Mouse (Mus musculus): ENCODE measurements at regions not wholly inside any gene's neighbourhood (a gene's known extent, or its start where the extent isn't known, plus 50 kb on each side); places are given as distances from the start of the nearest gene placed in this dataset.

DNA sequence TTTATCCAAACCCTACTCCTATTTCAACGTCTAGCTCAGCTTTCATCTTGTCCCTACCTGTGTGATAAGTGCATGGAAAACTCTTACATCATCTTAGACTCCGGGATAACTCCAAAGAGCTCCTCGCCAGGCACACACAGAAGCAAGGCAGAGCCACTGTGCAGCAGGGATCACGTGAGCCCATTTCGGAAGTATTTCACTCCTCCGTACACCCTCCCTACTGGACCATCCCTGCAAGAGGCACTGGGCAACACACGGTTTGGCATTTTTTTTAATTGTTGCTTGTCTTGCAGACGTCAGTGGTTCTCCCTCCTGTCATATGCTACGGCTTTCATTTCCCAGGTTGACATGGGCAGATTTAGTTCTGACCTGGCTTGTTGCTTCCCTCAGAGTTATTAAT, 316.0 kb upstream of the Jarid2 start:
- DNase-seq = no peak

DNA sequence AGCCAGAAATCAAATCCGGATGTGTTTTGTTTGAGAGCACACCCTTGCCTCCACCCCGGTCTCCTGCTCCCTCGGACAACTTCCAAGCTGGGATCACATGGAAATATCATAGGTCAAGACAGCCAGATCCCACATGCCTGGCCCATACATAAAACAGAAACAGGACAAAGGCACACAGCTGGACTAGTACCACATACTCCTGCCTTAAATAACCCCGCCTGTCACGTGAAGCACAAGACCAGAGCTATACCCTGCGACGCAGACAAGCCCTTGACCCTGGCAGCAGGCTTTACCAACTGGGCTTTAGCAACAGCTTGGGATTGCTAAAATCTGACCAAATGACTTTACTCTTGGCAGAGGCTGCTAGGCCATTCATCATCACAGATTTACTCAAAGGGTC, 313.3 kb upstream of the Jarid2 start:
- peak; percentile 46 for DNase-seq

GRCm38 (mm10) chr13:44416986-44417385, 312.3 kb upstream of the Jarid2 start:
- DNase-seq = no peak

- DNase-seq = no peak
Observed at GRCm38 (mm10) chr13:44419056-44419455, 310.2 kb upstream of the Jarid2 start.

- peak; percentile 76 for DNase-seq
Observed at GRCm38 (mm10) chr13:44419472-44420226, 309.6 kb upstream of the Jarid2 start.

- DNase-seq = no peak
Observed at GRCm38 (mm10) chr13:44420227-44420592, 309.1 kb upstream of the Jarid2 start.

GRCm38 (mm10) chr13:44420941-44421340, 308.3 kb upstream of the Jarid2 start:
- no peak for DNase-seq

DNA sequence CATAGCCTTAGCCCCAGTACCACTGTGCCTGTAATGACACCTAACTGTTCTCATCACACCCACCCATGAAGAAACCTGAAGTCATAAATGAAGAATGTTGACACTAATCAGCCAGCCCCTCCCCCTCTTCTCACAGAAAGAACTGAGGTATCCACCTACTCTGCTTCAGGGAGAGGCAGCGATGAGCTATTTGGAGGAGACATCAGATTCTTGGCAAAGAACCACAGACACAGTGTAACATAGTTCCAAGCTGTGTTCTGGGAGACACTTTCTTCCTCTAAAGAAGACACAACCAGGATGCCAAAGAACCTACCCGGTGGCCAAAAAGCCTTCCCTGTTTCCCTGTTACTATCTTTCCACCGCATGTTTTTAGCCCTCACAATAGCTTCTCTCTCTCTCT, 307.8 kb upstream of the Jarid2 start:
- no peak for DNase-seq

- DNase-seq = no peak
Observed at GRCm38 (mm10) chr13:44421922-44422321, 307.4 kb upstream of the Jarid2 start.

DNA sequence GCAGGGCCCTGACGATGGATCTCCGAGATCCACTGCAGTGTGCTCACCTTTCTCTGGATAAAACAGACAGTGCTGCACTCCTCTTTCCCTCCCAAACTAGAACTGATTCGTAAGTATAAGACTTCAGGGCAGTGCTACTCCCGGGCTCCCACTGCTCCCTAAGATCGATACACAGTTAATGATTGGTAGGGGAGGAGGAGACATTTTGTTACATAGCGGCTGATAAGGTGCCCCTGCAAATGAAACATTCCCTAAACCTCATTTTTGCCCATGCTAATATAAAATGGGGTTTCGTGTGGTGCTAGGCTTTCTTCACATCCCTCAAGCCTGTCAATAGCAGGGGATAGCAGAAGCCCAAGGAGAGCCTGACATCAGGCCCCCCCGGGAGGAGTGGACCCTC, 298.8 kb upstream of the Jarid2 start:
- DNase-seq = no peak

GRCm38 (mm10) chr13:44437709-44438108, 291.6 kb upstream of the Jarid2 start:
- DNase-seq = no peak

DNA sequence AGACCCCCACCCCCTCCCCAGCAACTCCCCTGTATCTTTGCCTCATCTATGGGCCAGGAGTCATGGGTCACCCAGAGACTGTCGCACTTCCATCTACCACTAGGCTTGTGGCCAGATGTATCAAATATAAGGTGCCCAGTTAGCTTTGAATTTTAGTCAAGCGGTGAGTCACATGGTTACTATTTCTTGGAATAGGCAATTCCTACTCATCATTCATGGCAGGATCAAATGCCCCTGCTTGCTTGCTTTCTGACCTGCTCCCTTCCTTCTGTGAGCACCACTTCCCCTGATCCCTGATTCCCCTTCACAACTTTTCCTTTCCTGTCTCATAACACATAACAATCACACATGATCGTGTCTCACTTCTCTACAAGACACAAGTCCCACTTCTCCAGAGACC, 288.2 kb upstream of the Jarid2 start:
- DNase-seq = no peak

DNA sequence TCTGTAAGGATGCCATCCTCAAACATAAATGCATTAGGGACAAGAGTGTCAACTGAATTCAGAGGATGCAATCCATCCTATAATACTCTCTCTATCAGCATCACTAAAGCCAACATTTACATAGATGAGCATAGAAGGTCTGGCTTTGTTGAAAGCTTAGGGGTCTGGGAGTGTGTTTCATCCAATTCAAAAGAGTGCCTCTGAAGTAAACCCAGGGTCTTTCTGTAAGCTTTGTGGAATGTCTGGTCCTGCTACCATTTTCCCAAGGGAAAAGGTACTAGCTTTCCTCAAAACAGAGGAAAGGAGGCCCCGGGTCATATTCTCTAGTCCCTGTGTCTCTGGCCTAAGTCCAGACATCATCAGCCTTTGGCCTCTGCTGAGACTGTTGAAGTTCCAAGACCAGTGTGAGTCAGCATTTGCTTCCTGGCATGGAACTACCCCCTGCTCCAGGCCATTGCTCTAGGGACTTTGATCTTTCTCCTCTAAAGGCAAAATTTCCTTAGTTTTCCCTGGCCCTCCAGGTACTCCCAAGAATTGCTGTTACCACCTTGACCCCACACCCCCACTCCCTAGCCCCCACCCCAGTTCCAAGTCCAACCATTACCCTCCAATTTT, 280.0 kb upstream of the Jarid2 start:
- peak; percentile 76 for DNase-seq

GRCm38 (mm10) chr13:44451224-44451623, 278.1 kb upstream of the Jarid2 start:
- DNase-seq = peak; percentile 48

GRCm38 (mm10) chr13:44453131-44453530, 276.1 kb upstream of the Jarid2 start:
- DNase-seq = no peak

DNA sequence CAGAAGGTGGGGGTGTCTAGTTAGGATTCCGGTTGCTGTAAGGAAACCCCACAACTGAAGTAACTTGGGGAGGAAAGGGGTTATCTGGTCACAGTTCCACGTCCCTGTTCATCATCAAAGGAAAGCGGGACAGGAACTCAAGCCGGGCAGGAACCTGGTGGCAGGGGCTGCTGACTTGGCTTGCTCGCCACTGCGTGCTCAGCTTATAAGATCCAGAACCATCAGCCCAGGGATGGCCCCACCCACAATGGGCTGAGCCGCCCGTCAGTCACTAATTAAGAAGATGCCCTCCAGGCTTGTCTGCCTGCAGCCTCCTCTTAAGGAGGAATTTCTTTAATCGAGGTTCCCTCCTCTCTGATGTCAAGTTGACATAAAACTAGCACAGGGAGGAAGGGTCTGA, 275.1 kb upstream of the Jarid2 start:
- peak; percentile 60 for DNase-seq

GRCm38 (mm10) chr13:44455193-44455592, 274.1 kb upstream of the Jarid2 start:
- DNase-seq = no peak

DNA sequence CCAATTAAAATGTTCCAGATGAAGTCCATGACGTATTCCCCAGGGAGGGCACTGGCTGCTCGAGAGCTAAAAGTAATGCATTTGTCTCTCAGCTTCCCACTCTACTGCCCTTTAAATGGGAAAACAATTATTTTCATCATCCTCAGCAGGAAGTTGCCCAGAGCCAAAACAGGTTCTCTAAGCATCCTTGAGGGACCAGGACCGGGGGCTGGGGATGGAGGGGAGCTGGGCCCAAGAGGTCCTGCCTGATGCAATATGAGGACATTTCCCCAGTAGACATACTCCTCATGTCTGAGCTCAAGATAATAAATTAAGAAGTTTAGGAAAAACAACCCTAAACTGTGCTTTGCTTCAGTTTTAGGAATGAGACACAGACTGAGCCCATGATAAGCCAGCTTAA, 270.5 kb upstream of the Jarid2 start:
- DNase-seq = no peak

DNA sequence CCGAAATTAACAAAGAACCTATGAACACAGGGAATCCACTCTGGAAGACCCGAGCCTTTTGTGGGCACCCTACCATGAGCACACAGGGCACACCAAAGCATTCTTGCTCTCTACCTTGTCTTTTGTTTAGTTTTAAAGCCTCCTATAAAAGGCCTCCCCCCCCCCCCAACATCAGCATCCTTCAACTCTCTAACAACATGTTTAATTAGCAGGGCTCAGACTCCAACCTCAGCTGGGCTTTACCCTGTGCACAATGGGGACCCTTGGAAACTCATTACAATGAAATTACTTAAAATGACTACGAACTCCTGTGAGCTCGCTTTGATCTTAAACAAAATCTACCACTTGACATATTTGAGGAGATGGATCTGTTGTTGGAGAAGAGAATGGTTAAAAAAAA, 270.1 kb upstream of the Jarid2 start:
- DNase-seq = no peak

DNA sequence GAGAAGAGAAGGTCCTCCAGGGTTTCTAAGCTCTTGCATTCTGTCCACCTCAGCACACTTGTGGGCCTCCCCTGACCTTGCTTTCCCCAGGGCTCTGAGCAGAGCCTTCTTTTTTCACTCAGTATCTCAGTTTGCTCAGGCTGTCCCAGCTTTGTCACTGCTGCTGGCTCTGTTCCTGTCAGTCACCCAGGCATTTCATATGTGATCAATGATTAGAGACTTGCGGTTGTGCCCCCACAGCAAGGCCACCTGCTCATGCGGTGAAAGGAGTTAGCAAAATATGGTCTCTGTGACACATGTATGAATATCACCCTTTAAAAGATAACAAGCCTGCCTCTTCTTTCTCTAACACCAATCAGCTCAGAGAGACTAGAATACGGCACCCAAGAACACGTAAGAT, 265.6 kb upstream of the Jarid2 start:
- DNase-seq = no peak

DNA sequence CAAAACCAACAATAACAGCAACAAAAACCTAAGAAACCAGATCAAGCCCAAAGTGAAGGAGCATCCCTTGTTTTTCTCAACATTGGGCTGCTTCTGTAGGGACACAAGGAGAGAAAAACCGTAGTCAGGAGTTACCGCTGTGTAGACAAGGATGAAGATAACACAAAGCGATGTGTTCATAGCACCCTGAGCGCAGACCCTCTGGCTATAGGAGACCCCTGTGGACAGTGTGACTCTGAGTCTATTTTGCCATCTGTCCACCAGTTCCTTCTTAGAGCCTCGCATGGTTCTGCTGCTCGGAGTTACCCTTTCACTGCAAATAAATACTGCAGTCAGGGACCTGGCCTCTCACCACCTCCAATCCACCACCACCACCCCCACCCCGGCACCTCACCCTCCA, 263.7 kb upstream of the Jarid2 start:
- DNase-seq = no peak

DNA sequence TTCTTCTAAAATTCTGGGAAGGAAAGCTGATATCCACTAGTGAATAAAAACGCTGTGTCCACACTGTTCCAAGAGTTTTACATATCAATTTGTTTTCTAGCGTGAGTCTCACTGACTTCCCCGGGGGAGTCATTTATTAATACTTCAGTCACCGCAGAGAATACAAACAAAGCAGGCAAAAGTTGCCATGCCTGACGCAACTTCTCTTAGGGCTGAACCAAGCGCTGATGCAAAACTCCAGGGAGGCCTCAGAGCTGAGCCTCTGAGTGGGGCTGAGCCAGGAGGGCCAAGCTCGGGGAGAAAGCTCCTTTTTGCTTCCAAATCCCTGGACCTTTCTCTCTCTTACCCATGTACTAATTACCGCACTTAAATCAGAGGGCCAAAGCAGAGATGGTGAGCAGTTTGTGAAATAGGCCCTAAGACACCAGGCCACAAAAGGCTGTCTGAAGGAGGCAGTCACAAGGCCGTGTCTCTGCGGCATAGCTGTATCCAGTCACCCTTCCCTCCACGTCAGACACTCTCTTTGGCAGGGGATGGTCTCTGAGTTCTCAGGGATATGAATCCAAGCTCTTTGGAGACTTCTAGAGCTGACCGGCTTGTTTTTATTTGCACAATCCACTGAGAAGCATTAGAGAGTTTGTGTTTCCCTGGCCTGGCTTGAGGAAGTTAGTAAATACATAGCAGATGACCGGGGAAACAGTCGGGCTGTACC, 260.2 kb upstream of the Jarid2 start:
- DNase-seq = no peak

DNA sequence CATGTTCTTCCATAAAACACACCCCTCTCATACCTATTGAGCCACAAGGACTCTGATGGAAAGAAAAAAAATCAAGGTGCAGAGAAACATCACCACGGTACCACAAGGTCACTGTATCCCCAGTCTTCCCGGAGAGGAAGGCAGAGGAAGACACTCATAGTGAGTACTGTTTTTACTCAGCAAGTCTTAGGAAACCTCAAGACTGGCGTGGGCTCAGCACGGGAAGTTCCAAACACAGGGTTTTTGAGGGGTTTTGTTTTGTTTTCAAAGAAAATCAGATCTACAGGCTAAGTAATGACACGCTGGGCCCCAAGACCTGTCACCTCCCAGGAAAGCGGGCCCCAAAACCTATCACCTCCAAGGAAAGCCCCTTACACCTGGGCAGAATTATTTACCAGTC, 259.6 kb upstream of the Jarid2 start:
- DNase-seq = no peak

DNA sequence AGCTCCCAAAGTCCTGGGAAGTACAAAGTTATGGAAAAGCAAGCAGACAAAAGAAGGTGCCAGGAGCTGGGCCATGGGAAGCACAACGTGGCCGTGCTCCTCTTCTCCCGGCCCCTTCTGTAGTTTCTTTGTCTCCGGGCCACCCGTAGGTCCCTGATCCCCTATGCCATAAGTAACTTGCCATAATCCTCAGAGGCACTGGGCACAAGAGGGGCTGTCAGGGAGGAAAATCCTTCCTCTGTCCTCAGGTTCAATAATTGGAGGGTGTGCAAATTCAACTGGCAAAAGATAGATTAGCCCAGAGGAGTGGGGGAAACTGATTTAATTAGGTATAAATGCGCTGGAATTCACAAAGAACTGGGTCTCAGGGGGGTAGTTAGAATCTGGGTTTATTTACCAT, 256.1 kb upstream of the Jarid2 start:
- no peak for DNase-seq
